Mouse (Mus musculus) cerebellum, postnatal 36 days (tissue): ENCODE measurements around the gene Mrps26.
A peak's percentile ranks its signal among the peaks of the same experiment; 100 is the strongest.
"Not testable (repeated sequence)": the region's sequence is repeated elsewhere in the genome, so short reads cannot be mapped to it uniquely, and the experiment has no call there.

Experiments used
- DNase-seq, 2 experiments: peaks; one replicate each; pipeline ENCODE4 v3.0.0; 2021 to 2022; ENCODE audit warnings: mixed read lengths in 2 of 2

The Mrps26 gene

DNA sequence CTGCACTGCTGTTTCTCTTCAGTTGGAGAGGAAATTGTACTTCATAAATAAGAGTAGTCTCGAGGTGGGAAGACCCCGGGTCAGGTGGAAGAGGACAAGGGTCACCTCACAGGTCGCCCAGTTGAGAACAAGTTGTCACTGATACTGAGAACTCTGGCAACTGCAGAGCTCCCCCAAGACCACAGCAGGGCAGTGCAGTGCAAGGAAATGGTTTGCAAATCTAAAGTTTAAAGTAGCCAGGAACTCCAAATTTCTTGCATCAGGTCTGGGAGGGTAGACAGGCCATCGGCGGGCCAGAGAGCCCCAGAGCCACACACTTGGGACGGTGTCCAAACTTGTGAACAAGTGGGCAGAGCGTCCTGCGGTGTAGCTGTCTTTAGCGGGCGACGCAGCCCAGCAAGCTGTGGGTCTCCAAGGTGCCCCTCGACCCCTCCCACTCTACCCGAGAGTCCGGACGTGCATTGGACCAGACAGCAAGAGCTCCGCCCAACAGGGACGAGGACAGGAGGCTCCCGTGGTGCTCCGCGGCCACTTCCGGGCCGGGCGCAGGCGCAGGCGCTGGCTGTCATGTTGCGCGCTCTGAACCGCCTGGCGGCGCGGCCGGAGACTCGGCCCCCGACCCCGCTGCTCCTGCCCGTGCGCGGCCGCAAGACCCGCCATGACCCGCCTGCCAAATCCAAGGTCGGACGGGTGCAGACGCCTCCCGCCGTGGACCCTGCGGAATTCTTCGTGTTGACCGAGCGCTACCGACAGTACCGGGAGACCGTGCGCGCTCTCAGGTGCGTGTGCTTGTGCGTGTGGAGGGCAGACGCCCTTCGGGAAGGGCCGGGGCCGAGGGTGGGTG, at the start of gene Mrps26:
Gene Mrps26 (plus strand): TSS at position 531 of the 844 bp plus-strand sequence.
- DNase-seq = peak; percentile 89 to 94

DNA sequence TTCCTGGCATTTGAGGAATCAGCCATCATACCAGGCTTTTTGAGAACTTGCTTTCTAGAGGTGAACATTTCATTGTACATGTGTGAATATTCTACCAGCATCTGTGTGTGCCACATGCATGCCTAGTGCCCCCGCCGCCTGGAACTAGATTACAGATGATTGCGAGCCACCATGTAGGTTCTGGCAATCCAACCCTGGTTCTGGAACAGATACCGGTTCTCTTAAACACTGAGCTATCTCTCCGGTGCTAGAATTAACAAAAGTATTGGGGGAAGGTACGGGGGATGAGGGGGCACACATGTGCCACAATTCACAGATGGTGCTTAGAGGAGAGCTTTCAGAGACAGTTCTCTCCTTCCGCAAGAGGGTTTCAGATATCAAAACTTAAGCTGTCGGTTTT, 49.6 kb upstream of the Mrps26 start:
- DNase-seq = no peak

DNA sequence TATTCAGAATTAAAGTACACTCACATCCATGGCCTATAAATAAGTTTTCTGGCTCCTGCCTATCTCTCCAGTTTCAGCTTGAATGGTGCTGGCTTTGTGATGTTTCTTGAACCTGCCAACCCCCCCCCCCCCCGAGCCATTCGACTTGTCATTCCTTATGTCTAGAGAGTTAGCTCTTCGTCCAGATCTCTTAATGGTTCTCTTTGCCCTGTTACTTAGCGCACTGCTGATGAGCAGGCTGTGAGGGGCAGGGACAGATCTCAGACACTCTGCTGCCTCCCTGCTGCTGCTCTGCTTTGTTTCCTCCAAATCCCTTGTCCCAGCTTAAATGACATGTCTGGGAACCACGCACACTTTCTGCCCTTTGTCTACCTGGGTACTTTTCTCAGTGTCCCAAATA, 47.8 kb upstream of the Mrps26 start:
- no peak for DNase-seq

DNA sequence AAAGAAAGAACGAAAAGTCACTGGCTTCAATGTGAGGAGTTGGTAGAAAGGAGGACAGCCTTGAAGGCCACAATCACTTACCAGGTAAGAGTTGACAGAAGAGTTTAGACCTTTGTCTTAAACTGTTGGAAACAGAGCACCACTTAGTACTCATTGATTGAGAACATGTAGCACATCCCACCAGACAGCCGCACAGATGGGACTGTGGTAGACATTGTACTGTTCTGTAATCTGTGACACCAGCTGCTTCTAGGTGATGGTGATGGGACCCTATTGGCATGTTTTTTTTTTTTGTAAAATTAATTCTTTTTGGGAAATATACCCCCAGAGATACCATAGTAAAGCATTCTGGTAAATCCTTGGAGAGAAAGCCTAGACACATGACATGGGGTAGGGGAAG, 41.6 kb upstream of the Mrps26 start:
- DNase-seq = no peak

DNA sequence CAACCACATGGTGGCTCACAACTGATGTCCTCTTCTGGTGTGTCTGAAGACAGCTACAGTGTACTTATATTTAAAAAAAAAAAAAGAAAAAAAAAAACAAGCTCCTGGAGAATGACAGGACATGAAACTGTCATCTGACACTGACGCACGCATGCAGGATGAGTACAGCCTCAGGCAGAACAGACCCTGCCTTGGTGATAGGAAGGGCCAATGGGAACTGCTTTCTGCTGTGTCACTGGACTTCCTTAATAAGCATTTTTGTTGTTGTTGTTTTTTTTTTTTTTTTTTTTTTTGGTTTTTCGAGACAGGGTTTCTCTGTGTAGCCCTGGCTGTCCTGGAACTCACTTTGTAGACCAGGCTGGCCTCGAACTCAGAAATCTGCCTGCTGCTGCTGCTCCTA, 38.1 kb upstream of the Mrps26 start:
- not testable (repeated sequence) for DNase-seq

DNA sequence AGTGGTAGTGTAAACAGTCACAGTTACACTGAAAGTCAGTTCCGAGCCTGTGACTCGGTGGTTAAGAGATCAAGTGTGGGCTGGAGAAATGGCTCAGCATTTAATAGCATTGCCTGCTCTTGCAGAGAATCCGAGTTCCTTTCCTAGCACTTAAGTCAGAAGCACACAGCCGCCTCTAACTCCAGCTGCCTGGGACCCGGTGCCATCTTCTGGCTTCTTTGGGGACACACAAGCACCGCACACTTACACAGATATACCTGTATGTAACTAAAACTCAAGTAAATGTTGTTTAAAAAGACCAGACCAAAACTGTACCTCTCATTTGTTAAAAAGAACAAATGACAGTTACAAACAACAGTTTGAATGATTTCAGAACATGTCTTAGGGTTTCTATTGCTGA, 35.1 kb upstream of the Mrps26 start:
- DNase-seq = no peak

DNA sequence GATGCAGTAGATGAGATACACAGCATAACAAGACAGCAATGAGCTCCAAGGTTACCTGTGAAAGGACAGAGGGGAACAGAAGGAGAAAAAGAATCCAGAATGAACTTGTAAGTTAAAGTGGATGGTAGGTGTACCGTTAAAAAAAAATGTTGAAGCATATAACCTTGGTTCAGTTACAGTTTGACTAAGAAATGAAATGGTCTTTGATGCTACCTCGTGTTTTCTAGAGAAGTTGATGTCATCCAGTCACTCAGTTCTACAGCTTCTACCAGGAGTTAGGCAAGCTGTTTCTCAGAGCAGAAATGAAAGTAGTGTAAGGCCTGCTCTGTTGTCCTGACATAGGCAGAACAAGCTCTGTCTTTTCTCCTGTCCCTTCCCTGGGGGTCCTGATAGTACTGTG, 34.3 kb upstream of the Mrps26 start:
- DNase-seq = no peak

DNA sequence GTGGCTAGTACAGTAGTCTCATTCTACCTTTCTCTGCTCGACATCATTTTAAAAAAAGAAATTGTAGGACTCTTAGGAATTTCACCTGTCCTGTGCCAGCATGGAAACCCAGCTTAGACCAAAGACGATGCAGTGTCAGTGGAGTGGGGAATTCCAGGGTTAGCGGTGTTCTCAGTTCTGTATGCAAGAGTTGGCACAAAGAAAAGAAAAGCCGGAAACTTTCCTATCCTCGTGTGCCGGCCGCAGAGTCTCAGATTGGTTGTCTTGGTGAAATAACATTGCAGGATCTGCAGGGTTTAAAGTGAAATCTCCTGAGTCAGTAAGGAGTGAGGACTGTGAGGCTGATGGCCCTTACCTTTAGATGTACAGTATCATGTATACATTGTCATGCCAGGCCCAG, 33.6 kb upstream of the Mrps26 start:
- no peak for DNase-seq

DNA sequence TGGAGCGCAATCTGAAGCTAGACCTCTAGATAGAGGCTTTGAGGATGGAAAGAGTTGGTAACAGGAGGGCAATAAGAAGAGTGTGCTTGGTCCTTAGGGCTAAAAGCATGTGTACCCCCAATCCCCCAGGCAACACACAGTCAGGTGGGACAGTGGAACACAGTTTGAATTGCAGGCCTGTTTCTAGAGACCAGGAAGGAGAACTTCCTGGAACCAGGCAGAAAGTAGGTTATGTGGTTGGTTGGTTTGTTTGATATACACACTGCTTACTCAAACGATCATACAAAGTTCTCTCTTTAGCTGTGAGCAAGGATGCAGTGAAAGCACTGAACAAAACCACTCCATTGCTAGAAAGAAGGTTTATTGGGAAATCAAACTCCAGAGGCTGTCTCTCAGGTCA, 31.3 kb upstream of the Mrps26 start:
- DNase-seq = no peak

DNA sequence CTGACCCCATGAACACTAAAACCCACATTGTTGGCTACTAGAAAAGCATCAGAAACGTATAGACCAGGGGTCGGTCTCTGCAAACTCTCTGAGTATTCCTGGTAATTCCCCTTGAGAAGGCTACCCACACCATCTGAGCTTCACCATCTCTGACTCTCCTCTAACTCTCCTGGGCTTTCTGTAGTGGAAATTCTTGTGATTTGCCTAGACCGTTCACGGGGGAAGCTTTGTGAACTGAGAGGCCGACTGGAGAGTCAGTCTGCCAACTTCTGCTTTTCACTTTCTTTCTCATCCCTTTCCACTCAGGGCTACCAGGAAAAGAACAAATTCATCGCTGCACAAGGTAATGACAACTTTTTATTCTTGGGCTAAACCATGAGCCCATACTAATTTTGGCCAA, 28.5 kb upstream of the Mrps26 start:
- DNase-seq = no peak

DNA sequence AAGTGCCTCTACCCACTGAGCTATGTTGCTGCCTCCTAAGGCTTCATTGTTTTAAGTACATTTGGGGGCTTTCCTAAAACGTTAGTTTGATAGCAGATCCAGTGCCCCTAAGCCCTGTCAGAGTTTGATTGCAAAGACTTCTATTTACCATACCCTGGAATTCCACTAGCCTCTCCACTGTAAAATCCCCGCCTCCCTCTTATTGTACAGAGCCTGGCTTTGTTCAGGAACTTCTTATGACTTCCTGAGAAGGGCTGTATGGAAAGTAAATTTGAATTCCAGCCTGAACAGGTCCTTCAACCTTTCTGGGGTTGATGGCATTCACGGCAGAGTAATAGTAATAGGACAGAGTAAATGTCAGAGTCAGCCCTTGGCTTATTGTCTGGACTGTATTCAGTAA, 26.7 kb upstream of the Mrps26 start:
- DNase-seq = no peak

DNA sequence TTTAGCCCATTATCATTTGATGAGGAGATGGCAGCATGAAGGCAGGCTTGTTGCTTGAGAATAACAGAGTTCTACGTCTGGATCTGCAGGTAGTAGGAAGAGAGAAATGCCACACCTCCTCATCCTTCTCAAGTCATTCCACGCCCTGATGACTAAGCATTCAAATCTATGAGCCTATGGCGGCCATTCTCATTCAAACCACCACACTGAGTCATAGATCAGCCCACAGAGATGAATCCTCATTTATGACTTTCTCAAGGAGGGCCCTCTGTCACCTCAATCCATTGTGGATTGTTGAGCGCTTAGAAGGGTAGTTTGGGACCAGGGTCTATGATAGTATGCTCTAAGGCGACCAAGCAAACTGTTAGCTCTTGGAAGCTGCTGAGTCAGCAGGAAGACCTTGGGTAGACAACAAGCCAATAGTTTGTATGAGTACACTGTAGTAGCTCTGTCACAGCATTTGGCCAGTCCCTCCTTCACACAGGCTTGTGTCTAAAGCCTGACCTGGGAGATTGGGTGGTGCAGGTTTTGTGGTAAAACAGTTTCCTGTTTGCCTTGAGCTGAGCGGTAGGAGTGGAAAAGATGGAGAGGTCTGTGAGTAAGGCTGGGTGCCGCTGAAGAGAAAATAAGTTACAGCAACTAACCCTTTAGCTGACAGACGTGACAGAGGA, 24.5 kb upstream of the Mrps26 start:
- no peak for DNase-seq

DNA sequence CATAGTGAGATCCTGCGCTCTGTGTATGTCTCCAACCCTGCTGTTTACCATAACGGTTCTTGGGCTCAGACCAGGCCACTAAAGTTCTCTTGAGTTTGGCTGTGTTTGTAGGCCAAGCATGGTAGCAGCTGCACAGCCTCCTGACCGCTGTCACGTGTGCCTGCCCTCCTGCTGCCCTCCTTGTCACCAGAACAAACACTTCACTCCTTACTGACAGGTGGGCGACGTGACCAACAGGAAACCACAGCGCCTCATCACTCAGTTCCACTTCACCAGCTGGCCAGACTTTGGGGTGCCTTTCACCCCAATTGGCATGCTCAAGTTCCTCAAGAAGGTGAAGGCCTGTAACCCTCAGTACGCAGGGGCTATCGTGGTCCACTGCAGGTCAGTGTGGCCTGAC, 23.3 kb upstream of the Mrps26 start:
- DNase-seq = no peak

DNA sequence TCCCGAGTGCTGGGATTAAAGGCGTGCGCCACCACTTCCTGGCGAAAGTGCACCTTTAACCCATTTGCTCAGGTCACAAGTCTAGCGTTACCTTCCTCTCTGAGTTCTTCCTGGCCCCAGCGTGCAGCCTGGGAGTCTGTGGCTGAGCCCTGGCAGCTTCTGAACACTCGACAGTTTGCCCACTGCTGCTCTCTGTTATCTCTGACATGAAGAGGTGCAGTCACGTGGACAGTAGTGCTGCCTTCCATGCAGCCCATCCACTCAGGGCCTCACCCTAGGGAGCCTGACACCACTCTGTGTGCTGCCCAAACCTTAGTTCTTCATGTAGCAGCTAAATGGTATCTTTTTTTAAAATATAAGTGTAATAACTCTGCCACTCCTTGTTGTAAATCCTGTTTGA, 16.6 kb upstream of the Mrps26 start:
- DNase-seq = no peak

DNA sequence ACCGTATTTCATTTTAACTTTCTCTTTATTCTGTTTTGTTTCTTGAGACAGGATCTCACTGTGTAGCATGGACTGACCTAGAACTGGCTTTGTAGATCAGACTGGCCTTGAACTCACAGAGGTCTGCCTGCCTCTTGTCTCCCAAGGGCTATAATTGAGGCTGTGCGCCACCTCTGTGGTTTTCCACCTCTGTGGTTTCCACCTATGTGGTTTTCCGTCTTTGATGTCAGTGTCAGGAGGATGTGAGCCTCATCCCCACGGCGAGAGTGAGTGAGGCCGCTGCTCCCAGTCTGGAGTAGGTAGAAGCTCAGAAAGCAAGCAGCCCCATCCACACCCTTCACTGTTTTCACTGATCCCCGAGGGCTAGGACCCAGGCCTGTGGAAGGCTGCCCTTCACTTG, 8.7 kb upstream of the Mrps26 start:
- no peak for DNase-seq

DNA sequence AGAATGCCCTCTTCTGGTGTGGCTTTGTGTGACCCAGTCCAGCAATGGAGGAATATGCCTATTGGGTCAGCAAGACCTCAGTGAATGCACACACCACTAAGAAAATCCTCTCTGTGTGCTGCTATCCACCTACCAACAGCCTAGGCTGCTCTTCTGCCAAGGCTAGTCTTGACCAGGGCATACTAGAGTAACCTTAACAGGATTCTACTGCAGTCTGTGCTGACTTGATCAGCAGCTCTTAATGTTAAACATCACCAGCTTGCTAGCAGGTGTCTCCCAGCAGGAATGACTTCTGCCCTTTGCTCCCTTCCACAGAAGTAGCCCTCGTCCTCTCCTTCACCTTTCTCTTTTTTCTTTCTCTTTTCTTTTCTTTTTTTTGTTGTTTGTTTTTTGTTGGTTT, 7.2 kb upstream of the Mrps26 start:
- DNase-seq = no peak

DNA sequence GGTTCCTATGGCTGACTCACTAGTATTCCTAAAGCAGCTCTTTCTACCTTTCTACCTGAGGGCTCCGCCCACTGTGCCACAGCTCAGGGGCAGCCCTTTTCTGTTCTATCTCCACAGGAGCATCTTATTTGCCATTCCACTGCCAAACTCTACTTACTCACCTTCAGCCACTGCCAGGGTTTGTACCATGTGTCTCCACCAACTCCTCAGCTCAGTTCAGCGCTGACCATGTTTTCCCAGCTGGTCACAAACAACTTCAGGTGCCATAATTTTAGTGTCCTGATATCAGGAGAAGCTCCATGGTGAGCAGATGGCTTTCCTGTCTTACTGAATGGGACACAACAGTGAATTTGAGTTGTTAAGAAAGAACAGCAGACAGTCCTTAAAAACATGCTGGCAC, 6.1 kb upstream of the Mrps26 start:
- peak; percentile 34 to 35 for DNase-seq

DNA sequence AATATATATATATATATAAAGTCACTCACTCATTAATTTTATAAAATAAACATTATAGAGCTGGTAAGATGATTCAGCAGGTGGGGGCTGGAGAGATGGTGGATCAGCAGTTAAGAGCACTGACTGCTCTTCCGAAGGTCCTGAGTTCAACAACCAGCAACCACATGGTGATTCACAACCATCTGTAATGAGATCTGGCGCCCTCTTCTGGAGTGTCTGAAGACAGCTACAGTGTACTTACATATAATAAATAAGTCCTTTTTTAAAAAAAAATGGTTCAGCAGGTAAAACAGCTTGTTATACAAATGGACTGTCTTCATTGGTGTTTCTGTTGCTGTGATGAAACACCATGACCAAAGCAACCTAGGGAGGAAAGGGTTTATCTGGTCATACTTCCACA, 5.5 kb upstream of the Mrps26 start:
- no peak for DNase-seq

DNA sequence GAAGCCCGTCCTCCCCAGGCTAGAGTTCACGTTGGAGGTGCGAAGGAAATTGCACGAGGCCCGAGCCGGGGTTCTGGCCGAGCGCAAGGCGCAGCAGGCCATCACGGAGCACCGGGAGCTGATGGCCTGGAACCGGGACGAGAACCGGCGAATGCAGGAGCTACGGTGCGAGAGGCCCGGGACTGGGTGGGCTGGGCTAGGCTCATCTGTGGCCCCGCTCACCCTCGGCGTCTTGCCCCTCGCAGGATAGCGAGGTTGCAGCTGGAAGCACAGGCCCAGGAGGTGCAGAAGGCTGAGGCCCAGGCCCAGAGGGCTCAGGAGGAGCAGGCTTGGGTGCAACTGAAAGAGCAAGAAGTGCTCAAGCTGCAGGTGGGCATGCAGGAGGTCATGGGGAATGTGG, 521 bp downstream of the Mrps26 start:
- no peak for DNase-seq

DNA sequence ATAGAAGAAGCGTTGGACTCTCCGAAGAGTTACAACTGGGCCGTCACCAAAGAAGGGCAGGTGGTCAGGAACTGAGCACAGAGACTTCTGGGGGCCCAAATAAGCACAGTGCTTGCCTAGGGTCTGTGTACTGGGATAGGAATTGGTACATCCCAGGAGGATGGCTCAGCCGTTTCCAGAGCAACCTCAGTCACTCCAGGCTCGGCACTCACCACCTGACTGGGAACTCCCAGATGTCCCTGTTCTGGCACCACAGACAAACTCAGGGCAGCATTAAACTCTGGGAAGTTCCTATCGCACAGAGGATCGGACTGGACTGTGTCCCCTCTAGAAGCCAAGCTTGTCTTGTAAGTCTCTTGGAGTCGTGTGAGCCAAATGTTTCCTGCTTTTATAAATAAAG, 1.4 kb downstream of the Mrps26 start:
- DNase-seq = no peak

DNA sequence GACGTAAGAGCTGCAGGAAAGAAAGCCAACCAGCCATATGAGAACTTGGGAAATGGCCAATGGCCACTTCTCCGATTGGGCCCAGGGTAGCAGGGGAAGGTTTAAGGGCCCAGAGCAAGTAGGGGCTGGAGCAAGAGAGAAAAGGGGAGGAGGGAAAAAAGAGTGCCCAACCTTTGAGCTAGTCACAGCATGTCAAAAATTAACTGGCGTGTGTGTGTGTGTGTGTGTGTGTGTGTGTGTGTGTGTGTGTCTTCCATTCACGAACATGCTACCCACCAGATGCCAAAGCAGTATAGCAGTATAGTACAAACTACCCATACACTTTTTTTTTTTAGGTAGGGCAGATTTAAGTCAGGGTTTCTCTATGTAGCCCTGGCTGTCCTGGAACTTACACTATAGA, 5.4 kb downstream of the Mrps26 start:
- no peak for DNase-seq

DNA sequence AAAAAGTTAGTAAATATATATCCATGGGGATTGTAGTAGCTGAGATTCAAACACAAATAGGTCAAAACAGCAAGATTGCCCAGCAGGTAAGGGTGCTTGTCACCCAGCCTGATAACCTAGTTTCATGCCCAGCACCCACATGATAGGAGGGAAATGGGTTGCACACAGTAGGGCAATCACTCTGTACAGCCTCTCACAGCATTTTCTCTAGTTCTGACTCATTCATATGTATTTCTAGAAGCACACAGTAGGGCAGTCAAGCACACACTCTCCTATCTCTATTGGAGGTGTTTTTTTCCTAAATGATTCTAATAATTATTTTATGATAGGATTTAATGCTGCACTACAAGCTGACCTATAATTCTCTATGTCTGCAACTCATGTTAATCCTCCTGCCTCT, 6.4 kb downstream of the Mrps26 start:
- no peak for DNase-seq

DNA sequence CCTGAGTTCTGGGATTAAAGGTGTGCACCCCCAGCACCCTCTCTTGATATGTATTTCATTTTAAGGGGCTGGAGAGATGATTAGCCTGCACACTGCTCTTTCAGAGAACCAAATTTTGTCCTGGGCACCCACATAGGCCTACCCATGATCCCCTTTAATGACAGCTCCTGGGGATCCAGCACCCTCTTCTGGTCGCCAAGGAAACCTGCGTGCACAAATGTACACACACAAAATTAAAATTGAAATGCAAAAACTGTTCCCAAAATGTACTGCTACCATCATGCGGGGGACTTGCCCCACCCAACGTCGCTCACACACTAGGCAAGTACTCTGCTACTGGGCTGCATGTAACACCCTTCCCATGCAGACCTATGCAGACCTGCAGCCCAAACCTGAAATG, 11.4 kb downstream of the Mrps26 start:
- DNase-seq = no peak

DNA sequence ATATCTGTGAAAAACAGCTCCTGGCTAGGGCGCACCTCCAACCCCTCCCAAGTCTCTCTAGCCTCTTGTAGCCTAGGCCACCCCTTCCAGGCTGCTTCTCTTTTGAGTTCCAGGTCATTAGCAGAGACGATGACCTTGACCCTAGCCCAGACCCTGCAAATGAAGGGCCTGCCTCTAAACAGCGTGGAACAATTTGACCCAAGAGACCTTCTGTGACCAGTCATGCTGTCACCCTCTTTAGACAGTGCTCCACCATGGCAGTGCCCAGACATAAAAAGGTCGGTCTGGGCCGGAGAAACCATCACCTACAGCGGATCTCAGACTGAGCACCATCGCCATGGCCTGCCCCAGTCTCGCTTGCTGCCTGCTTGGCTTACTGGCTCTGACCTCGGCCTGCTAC, 12.3 kb downstream of the Mrps26 start, which contains the start of gene Oxt:
Gene Oxt (plus strand): TSS at position 301 of the 400 bp plus-strand sequence.
- DNase-seq = no peak

DNA sequence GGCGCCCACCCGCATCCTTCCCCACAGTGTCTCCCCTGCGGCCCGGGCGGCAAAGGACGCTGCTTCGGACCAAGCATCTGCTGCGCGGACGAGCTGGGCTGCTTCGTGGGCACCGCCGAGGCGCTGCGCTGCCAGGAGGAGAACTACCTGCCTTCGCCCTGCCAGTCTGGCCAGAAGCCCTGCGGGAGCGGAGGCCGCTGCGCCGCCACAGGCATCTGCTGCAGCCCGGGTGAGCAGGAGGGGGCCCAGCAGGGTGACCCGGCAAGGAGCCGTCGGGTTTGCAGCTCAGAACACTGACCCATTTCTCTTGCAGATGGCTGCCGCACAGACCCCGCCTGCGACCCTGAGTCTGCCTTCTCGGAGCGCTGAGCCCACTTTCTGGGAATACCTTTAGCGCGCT, 13.0 kb downstream of the Mrps26 start:
- peak; percentile 40 to 47 for DNase-seq
